Mouse (Mus musculus) lung, embryonic 16.5 days (tissue): ENCODE results near the gene Slc44a4. TPM values are rescaled to one million over a fixed set of nuclear protein-coding genes. Genes with fewer than 3 reads are reported as not detected.
"Not testable (repeated sequence)": the region's sequence is repeated elsewhere in the genome, so short reads cannot be mapped to it uniquely, and the experiment has no call there.

Experiments used
- ATAC-seq: fragments of 200-750 bp; cut with Nextera tagmentation; 2 replicates; pipeline ENCODE4 v1.8.0; 2017; ENCODE audit warnings: low read depth, mild to moderate bottlenecking, moderate library complexity
- H3K27ac ChIP-seq: fragments of 300-500 bp; sonication (generic); 2 replicates; pipeline ENCODE4 v1.5.1; 2014; ENCODE audit warnings: mild to moderate bottlenecking, control low read depth, low read length
- H3K27me3 ChIP-seq: fragments of 300-500 bp; sonication (generic); 2 replicates; pipeline ENCODE4 v1.6.1; 2014; ENCODE audit warnings: low read depth, low read length, mixed read lengths; ENCODE audit not compliant: control insufficient read depth, insufficient read depth
- H3K36me3 ChIP-seq: fragments of 300-500 bp; sonication (generic); 2 replicates; pipeline ENCODE4 v1.6.1; 2014; ENCODE audit warnings: low read length; ENCODE audit not compliant: control insufficient read depth, insufficient read depth
- H3K4me1 ChIP-seq: fragments of 300-500 bp; sonication (generic); replicated peaks from 2 replicates; pipeline ENCODE4 v1.6.1; 2014; ENCODE audit warnings: low read length, mixed read lengths; ENCODE audit not compliant: control insufficient read depth, insufficient read depth
- H3K4me2 ChIP-seq: fragments of 300-500 bp; sonication (generic); 2 replicates; pipeline ENCODE4 v1.6.1; 2014; ENCODE audit warnings: low read depth, low read length, control low read depth
- H3K4me3 ChIP-seq: fragments of 300-500 bp; sonication (generic); 2 replicates; pipeline ENCODE4 v1.5.1; 2014; ENCODE audit warnings: mild to moderate bottlenecking, low read length, control low read depth
- H3K9ac ChIP-seq: fragments of 300-500 bp; sonication (generic); 2 replicates; pipeline ENCODE4 v1.6.1; 2014; ENCODE audit warnings: low read length, control low read depth
- H3K9me3 ChIP-seq: fragments of 300-500 bp; sonication (generic); 2 replicates; pipeline ENCODE4 v1.6.1; 2016; ENCODE audit warnings: low read length; ENCODE audit not compliant: control insufficient read depth
- WGBS: fragments of 180-500 bp; shearing (Covaris S2); extraction: QIAGEN DNeasy Blood & Tissue Kit; methylation state at CpG from one replicate; pipeline ENCODE4 v1.1.7; 2014; 5-methylcytosine and 5-hydroxymethylcytosine counted together
- polyA plus RNA-seq: library from polyadenylated mRNA; unstranded; fragments of >200 nt; fragmentation: Nextera tagmentation; extraction: Ambion mirVana; gene quantifications from 2 replicates; pipeline ENCODE4 v1.2.1, GENCODE M21; 2015

The Slc44a4 gene
- polyA plus RNA-seq, 1 experiment from 2014 or later, result 1.5 TPM

- H3K4me3 ChIP-seq, result no peak overlapping the region
- no peak overlapping the region for H3K9ac ChIP-seq
- H3K27ac ChIP-seq, result no peak overlapping the region
- H3K36me3 ChIP-seq, result peaks cover 9% of the 10 kb centered on the region; the same call in 1 of the 2 replicates
- H3K9me3 ChIP-seq, result no peaks in the 10 kb centered on the region
- no peak overlapping the region for H3K4me2 ChIP-seq
- no peaks in the 10 kb centered on the region for H3K27me3 ChIP-seq
- ATAC-seq, result no peak
- 85% methylated on average over 4 of the region's 4 CpGs for WGBS
- peaks cover 14% of the 10 kb centered on the region for H3K4me1 ChIP-seq
These were observed 40.6 kb downstream of the Slc44a4 start for GRCm38 (mm10) chr17:34954831-34955230.

DNA sequence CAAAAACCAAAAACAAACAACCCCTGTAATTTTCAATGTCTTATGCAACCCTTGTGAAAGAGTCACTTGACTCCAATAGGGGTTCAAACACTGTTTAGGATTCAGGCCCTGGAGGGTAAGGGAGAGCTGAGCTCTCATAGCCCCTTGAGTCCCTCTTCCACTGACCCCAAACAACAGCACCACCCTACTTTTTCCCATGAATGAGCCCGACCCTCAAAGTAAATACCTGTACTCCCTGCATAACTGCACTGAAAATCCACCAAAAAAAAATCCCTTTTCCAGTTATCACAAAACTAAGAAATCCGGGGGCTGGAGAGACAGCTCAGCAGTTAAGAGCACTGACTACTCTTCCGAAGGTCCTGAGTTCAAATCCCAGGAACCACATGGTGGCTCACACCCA lies 41.6 kb downstream of the Slc44a4 start:
- H3K36me3 ChIP-seq, result no peaks in the 10 kb centered on the region
- no peaks in the 10 kb centered on the region for H3K27me3 ChIP-seq
- no peak overlapping the region for H3K27ac ChIP-seq
- H3K9me3 ChIP-seq, result no peaks in the 10 kb centered on the region
- no peak overlapping the region for H3K9ac ChIP-seq
- 61% methylated on average over 3 of the region's 3 CpGs for WGBS
- no peak overlapping the region for H3K4me3 ChIP-seq
- no peak for ATAC-seq
- H3K4me1 ChIP-seq, result peaks cover 11% of the 10 kb centered on the region
- H3K4me2 ChIP-seq, result no peak overlapping the region

DNA sequence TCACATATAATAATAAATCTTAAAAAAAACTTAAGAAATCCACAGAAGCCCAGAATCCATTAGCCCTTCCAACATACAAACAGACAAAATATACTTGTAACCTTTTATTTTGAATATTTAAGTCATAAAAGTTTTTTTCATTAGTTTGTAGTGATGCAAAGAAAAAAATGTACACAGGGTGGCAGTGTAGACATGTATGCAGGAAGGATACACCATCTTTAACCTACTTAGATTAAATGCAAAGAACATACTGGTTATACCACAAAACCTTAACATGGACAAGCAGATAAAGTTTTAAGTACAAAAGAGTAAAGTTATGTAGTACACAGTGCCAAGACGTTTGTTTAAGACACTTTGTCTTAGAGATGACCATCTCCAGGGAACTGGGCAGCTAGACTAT lies 42.1 kb downstream of the Slc44a4 start:
- Histone ChIP-seq H3K27ac (no peak overlapping the region), H3K36me3 (no peaks in the 10 kb centered on the region), H3K9ac (no peak overlapping the region), H3K27me3 (no peaks in the 10 kb centered on the region), H3K4me1 (peaks cover 8% of the 10 kb centered on the region), H3K4me2 (no peak overlapping the region), H3K4me3 (no peak overlapping the region), H3K9me3 (no peaks in the 10 kb centered on the region)
- WGBS, result 23% methylated on average over 1 of the region's 1 CpGs
- ATAC-seq, result no peak

DNA sequence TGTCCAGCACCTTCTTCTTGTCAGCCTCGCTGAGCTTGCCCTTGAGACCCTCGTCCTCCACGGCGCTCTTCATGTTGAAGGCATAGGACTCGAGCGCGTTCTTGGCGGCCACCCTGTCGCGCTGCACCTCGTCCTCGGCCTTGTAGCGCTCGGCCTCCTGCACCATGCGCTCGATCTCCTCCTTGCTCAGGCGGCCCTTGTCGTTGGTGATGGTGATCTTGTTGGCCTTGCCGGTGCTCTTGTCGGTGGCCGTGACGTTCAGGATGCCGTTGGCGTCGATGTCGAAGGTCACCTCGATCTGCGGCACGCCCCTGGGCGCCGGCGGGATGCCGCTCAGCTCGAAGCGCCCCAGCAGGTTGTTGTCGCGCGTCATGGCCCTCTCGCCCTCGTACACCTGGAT lies 43.0 kb downstream of the Slc44a4 start:
- H3K9me3 ChIP-seq, ATAC-seq, H3K4me1 ChIP-seq, H3K36me3 ChIP-seq, H3K4me2 ChIP-seq, H3K27me3 ChIP-seq, H3K4me3 ChIP-seq, H3K27ac ChIP-seq, H3K9ac ChIP-seq: not testable (repeated sequence)
- 10% methylated on average over 31 of the region's 40 CpGs for WGBS

DNA sequence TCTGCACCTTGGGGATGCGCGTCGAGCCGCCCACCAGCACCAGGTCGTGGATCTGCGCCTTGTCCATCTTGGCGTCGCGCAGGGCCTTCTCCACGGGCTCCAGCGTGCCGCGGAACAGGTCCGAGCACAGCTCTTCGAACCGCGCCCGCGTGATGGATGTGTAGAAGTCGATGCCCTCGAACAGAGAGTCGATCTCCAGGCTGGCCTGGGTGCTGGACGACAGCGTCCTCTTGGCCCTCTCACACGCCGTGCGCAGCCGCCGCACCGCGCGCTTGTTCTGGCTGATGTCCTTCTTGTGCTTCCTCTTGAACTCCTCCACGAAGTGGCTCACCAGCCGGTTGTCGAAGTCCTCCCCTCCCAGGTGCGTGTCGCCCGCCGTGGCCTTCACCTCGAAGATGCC lies 43.7 kb downstream of the Slc44a4 start:
- H3K4me1 ChIP-seq, H3K36me3 ChIP-seq, H3K4me2 ChIP-seq, H3K9ac ChIP-seq, H3K27ac ChIP-seq, H3K9me3 ChIP-seq, H3K4me3 ChIP-seq, ATAC-seq, H3K27me3 ChIP-seq: not testable (repeated sequence)
- 20% methylated on average over 23 of the region's 40 CpGs for WGBS

GRCm38 (mm10) chr17:34958734-34959129 lies 44.5 kb downstream of the Slc44a4 start:
- H3K9ac ChIP-seq, H3K4me1 ChIP-seq, H3K36me3 ChIP-seq, H3K9me3 ChIP-seq, H3K27ac ChIP-seq, H3K27me3 ChIP-seq: not testable (repeated sequence)
- ATAC-seq, result peak; percentile 16
- H3K4me3 ChIP-seq, result peak overlapping the region; percentile 40
- WGBS, result under 1% methylated on average over 25 of the region's 47 CpGs
- peak overlapping the region; percentile 53 for H3K4me2 ChIP-seq

- Histone ChIP-seq H3K27ac (peak within 1 kb of the TSS; percentile 99), H3K9ac (peak within 1 kb of the TSS; percentile 82), H3K4me3 (peak within 1 kb of the TSS; percentile 64), H3K4me2 (peak within 1 kb of the TSS; percentile 63)
- H3K9me3 ChIP-seq, H3K4me1 ChIP-seq, H3K36me3 ChIP-seq, H3K27me3 ChIP-seq: not testable (repeated sequence)
- WGBS, result under 1% methylated on average over 24 of the region's 32 CpGs
- peak; percentile 96 for ATAC-seq
These were observed 45.0 kb downstream of the Slc44a4 start, which contains the start of gene Hspa1b for GRCm38 (mm10) chr17:34959130-34959778. Gene Hspa1b (minus strand): TSS chr17:34959238.

GRCm38 (mm10) chr17:34959881-34960515 lies 45.7 kb downstream of the Slc44a4 start:
- H3K9me3 ChIP-seq, result no peaks in the 10 kb centered on the region
- peak overlapping the region; percentile 63 for H3K4me2 ChIP-seq
- peaks cover 9% of the 10 kb centered on the region for H3K4me1 ChIP-seq
- peak; percentile 31 for ATAC-seq
- H3K4me3 ChIP-seq, result peak overlapping the region; percentile 64
- peak overlapping the region; percentile 82 for H3K9ac ChIP-seq
- no peaks in the 10 kb centered on the region for H3K36me3 ChIP-seq
- no peaks in the 10 kb centered on the region for H3K27me3 ChIP-seq
- 11% methylated on average over 12 of the region's 12 CpGs for WGBS
- H3K27ac ChIP-seq, result peak overlapping the region; percentile 99

DNA sequence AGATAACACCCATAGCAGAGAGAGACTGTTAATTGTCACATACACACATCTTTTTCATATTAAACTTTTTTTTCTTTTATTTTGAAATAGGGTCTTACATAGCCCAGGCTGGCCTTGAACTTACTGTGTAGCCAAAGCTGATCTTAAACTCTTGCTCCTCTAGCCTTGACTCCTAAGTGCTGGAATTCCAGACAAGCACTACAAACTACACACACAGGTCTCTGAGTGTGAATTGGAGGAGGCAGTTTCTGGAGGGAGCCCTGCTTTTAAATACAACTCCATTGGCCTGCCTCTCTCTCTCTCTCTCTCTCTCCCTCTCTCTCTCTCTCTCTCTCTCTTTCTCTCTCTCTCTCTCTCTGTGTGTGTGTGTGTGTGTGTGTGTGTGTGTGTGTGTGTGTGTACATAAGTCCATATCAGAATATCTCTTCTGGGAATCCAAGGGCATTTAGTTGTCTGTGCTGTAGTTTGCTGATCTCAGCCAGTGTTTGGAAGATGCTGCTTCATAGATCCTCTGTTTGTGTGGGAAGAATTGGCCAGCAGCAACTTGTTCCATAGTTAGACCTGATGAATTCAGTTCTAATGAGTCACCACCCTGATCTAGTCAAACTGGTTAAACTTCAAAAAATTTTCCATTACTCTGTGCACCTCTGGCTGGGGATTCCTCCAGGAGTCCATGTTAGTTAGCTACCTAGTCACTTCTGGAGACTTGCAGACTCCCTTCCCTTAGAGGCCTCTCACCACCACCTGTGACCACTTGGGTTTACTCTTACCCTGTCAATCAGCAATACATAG lies 46.6 kb downstream of the Slc44a4 start:
- Histone ChIP-seq H3K4me2 (no peak overlapping the region), H3K9ac (no peak overlapping the region), H3K9me3 (no peaks in the 10 kb centered on the region), H3K36me3 (no peaks in the 10 kb centered on the region), H3K4me3 (no peak overlapping the region), H3K4me1 (peaks cover 9% of the 10 kb centered on the region), H3K27ac (no peak overlapping the region), H3K27me3 (no peaks in the 10 kb centered on the region)
- ATAC-seq, result no peak
